Mouse (Mus musculus) kidney, adult 2 months (tissue): ENCODE measurements around the gene Tmem161a.

Experiments used
- CTCF ChIP-seq: fragments of 200-500 bp; conservative IDR thresholded peaks from 2 replicates; pipeline ENCODE4 v1.5.1; 2011; ENCODE audit warnings: low read depth, mild to moderate bottlenecking, control low read depth, low read length, moderate library complexity, mixed read lengths; ENCODE audit not compliant: insufficient read depth, insufficient read length
- POLR2A ChIP-seq: fragments of 200-500 bp; IDR thresholded peaks from one replicate; pipeline ENCODE4 v1.6.1; 2011; ENCODE audit warnings: low read depth, low read length, control low read depth

DNA sequence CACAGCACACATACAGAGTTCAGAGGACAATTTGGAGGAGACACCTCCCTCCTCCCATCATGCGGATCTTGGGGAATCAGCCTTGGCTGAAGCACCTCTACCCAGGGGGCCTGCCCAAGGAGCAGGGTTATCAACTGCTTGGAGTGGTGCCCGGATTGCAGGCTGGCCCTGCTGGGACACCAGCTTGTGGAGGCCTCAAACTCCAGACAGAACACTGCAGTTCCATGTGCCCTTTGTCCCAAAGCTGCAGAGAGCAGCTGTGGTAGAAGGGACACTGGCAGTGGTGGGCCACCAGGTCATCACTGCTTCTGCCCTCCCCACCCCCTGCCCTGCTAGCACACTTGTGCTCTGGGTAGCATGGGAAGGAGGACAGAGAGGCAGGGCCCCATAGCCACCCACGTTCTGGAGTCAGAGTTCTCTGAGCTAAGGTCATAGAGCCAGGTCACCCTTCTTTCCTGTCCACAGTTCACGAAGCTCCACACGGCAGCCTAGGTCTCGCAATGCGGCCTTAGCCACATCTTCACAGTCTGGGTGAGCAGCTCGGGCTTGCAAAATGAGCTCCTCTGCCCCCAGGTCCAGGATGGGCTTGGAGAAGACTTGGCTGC is 48.2 kb downstream of the Tmem161a start:
- TF ChIP-seq CTCF (no peak), POLR2A (no peak)
